Comparison of ENCODE assay signal across 10 mouse cellular contexts in genomic region chr4:146457720-146458119, GRCm38 (mm10). TPM values are rescaled to one million over a fixed set of nuclear protein-coding genes. Genes with fewer than 3 reads are reported as not detected.
DNase-seq lines count a peak whose midpoint lies in the region; ATAC-seq and TF ChIP-seq lines count a peak whose summit lies in the region.
"Had no signal": no experiment of that assay in that cellular context is flagged by ENCODE, and none has a peak within 500 bp of the region (broad histone marks: within the 10 kb centered on the region; RNA-seq: fewer than 3 reads in every experiment).

No protein-coding gene starts in this region.

- no peak for TF ChIP-seq POLR2A in MEL (IDR thresholded peaks at IDR 0.05; ENCODE audit: control insufficient read depth in 1 of 2, insufficient read depth in 1 of 2, low read depth in 1 of 2, low read length in 2 of 2, poor library complexity in 1 of 2)

- DNase-seq in kidney, adult 18-20 months = no peak
- DNase-seq in MEL (ENCODE audit: low read depth, low spot score) = peak; percentile 2
- DNase-seq in right cerebral cortex, adult 2 months (ENCODE audit: low spot score in 2 of 2) = no peak
- DNase-seq: cerebellum, postnatal 10 days; heart, postnatal 36 days had no signal

- no peaks in the 10 kb centered on the region for H3K36me3 ChIP-seq in kidney, embryonic 15.5 days
- H3K36me3 ChIP-seq in MEL (ENCODE audit: control insufficient read depth in 1 of 2, insufficient read depth in 2 of 2, low read length in 2 of 2) = no peaks in the 10 kb centered on the region; a peak in 1 of 4 replicates
- H3K36me3 ChIP-seq in embryonic facial prominence, embryonic 13.5 days = 0 out of 2 replicates have a peak, but pooled peaks cover 4% of the 10 kb centered on the region
- 0 out of 2 replicates have a peak, but pooled peaks cover 8% of the 10 kb centered on the region for H3K36me3 ChIP-seq in midbrain, embryonic 13.5 days

- H3K79me2 ChIP-seq in MEL (ENCODE audit: control insufficient read depth, insufficient read depth, low read length, poor library complexity) = no peaks in the 10 kb centered on the region

- TF ChIP-seq CTCF in MEL (IDR thresholded peaks at IDR 0.05 in 2 of 3, conservative IDR thresholded peaks at IDR 0.05 in 1 of 3; ENCODE audit: control insufficient read depth in 1 of 3, insufficient read depth in 1 of 3, low read depth in 2 of 3, low read length in 3 of 3, poor library complexity in 1 of 3, severe bottlenecking in 1 of 3) = no peak

- TF ChIP-seq EP300 in MEL (IDR thresholded peaks at IDR 0.05; ENCODE audit: low read depth in 1 of 2, low read length in 2 of 2) = no peak

- no peak for TF ChIP-seq RAD21 in MEL (IDR thresholded peaks at IDR 0.05; ENCODE audit: low read depth, low read length)

- WGBS in kidney, embryonic 15.5 days = 82% methylated on average over 1 of the region's 1 CpGs
- 70% methylated on average over 1 of the region's 1 CpGs for WGBS in embryonic facial prominence, embryonic 13.5 days
- WGBS in midbrain, embryonic 13.5 days = 68% methylated on average over 1 of the region's 1 CpGs

- H3K9me3 ChIP-seq in kidney, embryonic 15.5 days (replicated peaks) = peaks cover 58% of the 10 kb centered on the region
- no peaks in the 10 kb centered on the region for H3K9me3 ChIP-seq in MEL (replicated peaks; ENCODE audit: insufficient read depth, low read length)
- H3K9me3 ChIP-seq in embryonic facial prominence, embryonic 13.5 days = peaks cover 62% of the 10 kb centered on the region
- H3K9me3 ChIP-seq in midbrain, embryonic 13.5 days = peaks cover 59% of the 10 kb centered on the region

- no peak overlapping the region for H3K9ac ChIP-seq in kidney, embryonic 15.5 days
- H3K9ac ChIP-seq in MEL (ENCODE audit: control insufficient read depth, low read depth, low read length, poor library complexity, severe bottlenecking) = no peak overlapping the region
- no peak overlapping the region for H3K9ac ChIP-seq in embryonic facial prominence, embryonic 13.5 days
- H3K9ac ChIP-seq in midbrain, embryonic 13.5 days (replicated peaks) = no peak overlapping the region

- no peaks in the 10 kb centered on the region for H3K27me3 ChIP-seq in kidney, embryonic 15.5 days
- H3K27me3 ChIP-seq in MEL (ENCODE audit: control insufficient read depth in 1 of 2, insufficient read depth in 2 of 2, low read length in 2 of 2) = no peaks in the 10 kb centered on the region
- H3K27me3 ChIP-seq in embryonic facial prominence, embryonic 13.5 days = no peaks in the 10 kb centered on the region
- no peaks in the 10 kb centered on the region for H3K27me3 ChIP-seq in midbrain, embryonic 13.5 days

- no peaks in the 10 kb centered on the region for H3K4me1 ChIP-seq in kidney, embryonic 15.5 days
- H3K4me1 ChIP-seq in MEL (ENCODE audit: control insufficient read depth in 1 of 2, insufficient read depth in 2 of 2, low read length in 2 of 2) = no peaks in the 10 kb centered on the region
- no peaks in the 10 kb centered on the region for H3K4me1 ChIP-seq in embryonic facial prominence, embryonic 13.5 days
- H3K4me1 ChIP-seq in midbrain, embryonic 13.5 days (replicated peaks) = no peaks in the 10 kb centered on the region

- no peak overlapping the region for H3K4me3 ChIP-seq in kidney, embryonic 15.5 days (replicated peaks)
- no peak overlapping the region for H3K4me3 ChIP-seq in MEL (ENCODE audit: control insufficient read depth in 1 of 2, insufficient read depth in 1 of 2, low read depth in 2 of 2, low read length in 2 of 2)
- H3K4me3 ChIP-seq in embryonic facial prominence, embryonic 13.5 days = no peak overlapping the region
- no peak overlapping the region for H3K4me3 ChIP-seq in midbrain, embryonic 13.5 days (replicated peaks)

- no peak overlapping the region for H3K27ac ChIP-seq in kidney, embryonic 15.5 days
- no peak overlapping the region for H3K27ac ChIP-seq in MEL (ENCODE audit: control insufficient read depth, low read depth, low read length)
- H3K27ac ChIP-seq in embryonic facial prominence, embryonic 13.5 days = no peak overlapping the region
- H3K27ac ChIP-seq in midbrain, embryonic 13.5 days = no peak overlapping the region
- H3K27ac ChIP-seq: macrophage had no signal

- ATAC-seq in kidney, embryonic 15.5 days (replicated peaks; ENCODE audit: low FRiP score) = peak; percentile 20
- ATAC-seq in embryonic facial prominence, embryonic 13.5 days (ENCODE audit: insufficient number of reproducible peaks, insufficient read depth, low FRiP score, low TSS enrichment, low read depth) = peak; percentile 38; the same call in 1 of the 2 replicates
- peak; percentile 41; the same call in 1 of the 2 replicates for ATAC-seq in midbrain, embryonic 13.5 days
- ATAC-seq in megakaryocyte-erythroid progenitor cell, adult 5-6 weeks (replicated peaks; ENCODE audit: low FRiP score, low TSS enrichment, poor library complexity, severe bottlenecking) = no peak

- H3K4me2 ChIP-seq in kidney, embryonic 15.5 days = no peak overlapping the region
- no peak overlapping the region for H3K4me2 ChIP-seq in embryonic facial prominence, embryonic 13.5 days
- H3K4me2 ChIP-seq in midbrain, embryonic 13.5 days (replicated peaks) = no peak overlapping the region

TF ChIP-seq in MEL, 35 proteins besides CTCF, POLR2A, EP300 and RAD21:
- TF ChIP-seq ZC3H11A (IDR thresholded peaks at IDR 0.05; ENCODE audit: low read depth, low read length) (no peak), MYC (IDR thresholded peaks at IDR 0.05; ENCODE audit: low read depth, low read length) (no peak), POLR2AphosphoS5 (IDR thresholded peaks at IDR 0.05; ENCODE audit: borderline replicate concordance, low read depth, low read length) (no peak), HCFC1 (IDR thresholded peaks at IDR 0.05; ENCODE audit: low read depth, low read length) (no peak), POLR2AphosphoS2 (IDR thresholded peaks at IDR 0.05; ENCODE audit: low read length) (no peak), ZMIZ1 (IDR thresholded peaks at IDR 0.05; ENCODE audit: low read depth, low read length) (no peak), ZNF384 (IDR thresholded peaks at IDR 0.05; ENCODE audit: low read depth, low read length) (no peak), USF1 (IDR thresholded peaks at IDR 0.05; ENCODE audit: low read depth, low read length) (no peak), E2F4 (IDR thresholded peaks at IDR 0.05; ENCODE audit: borderline replicate concordance, low read depth, low read length) (no peak), ELF1 (IDR thresholded peaks at IDR 0.05; ENCODE audit: low read depth, low read length) (no peak), ZKSCAN1 (IDR thresholded peaks at IDR 0.05; ENCODE audit: low read depth, low read length) (no peak), MAX (IDR thresholded peaks at IDR 0.05; ENCODE audit: low read length) (no peak), SMC3 (IDR thresholded peaks at IDR 0.05; ENCODE audit: low read depth, low read length) (no peak), RCOR1 (IDR thresholded peaks at IDR 0.05; ENCODE audit: low read depth, low read length) (no peak), GABPA (IDR thresholded peaks at IDR 0.05; ENCODE audit: low read depth, low read length) (no peak), USF2 (IDR thresholded peaks at IDR 0.05; ENCODE audit: borderline replicate concordance in 1 of 2, insufficient read depth in 1 of 2, low read depth in 1 of 2, low read length in 2 of 2) (no peak), SIN3A (IDR thresholded peaks at IDR 0.05; ENCODE audit: low read length) (no peak), NRF1 (IDR thresholded peaks at IDR 0.05; ENCODE audit: insufficient read depth, low read depth, low read length, poor library complexity, severe bottlenecking) (no peak), MYB (IDR thresholded peaks at IDR 0.05; ENCODE audit: low read depth, low read length) (no peak), TBP (IDR thresholded peaks at IDR 0.05; ENCODE audit: low read depth, low read length) (no peak)

RNA-seq across cellular contexts. Expression of gene Zfp992, which starts 8.9 kb away (rescaled TPM):
- 3.9 TPM in 2 replicates for polyA plus RNA-seq in kidney, embryonic 15.5 days (2015; fragmentation: Nextera tagmentation; extraction: Ambion mirVana)
- 2.1 and 2.3 TPM in 2 replicates for total RNA-seq in MEL (2012; rRNA removed)
- polyA plus RNA-seq in MEL (2012; ENCODE audit: insufficient read depth in 1 of 2, insufficient read length in 2 of 2, low read depth in 1 of 2, low replicate concordance in 2 of 2, missing spikeins in 1 of 2) = 1 to 10 TPM in 1 of 2 experiments, not detected in 1; 1.7 TPM
- polyA plus RNA-seq in embryonic facial prominence, embryonic 13.5 days (2015; fragmentation: Nextera tagmentation; extraction: Ambion mirVana) = 2.7 and 3.7 TPM in 2 replicates
- polyA plus RNA-seq in midbrain, embryonic 13.5 days (2015; fragmentation: Nextera tagmentation; extraction: Ambion mirVana) = 1.9 and 2.0 TPM in 2 replicates
- 18.9 and 19.5 TPM in 2 replicates for total RNA-seq in megakaryocyte-erythroid progenitor cell, adult 5-6 weeks (2014; fragmentation: Nextera tagmentation)
- 9.3 and 11.8 TPM in 2 replicates for total RNA-seq in megakaryocyte-erythroid progenitor cell, adult 5-6 weeks (2017)

RNA-seq across cellular contexts. Expression of gene Zfp981, which starts 44.1 kb away (rescaled TPM):
- polyA plus RNA-seq in kidney, embryonic 15.5 days (2015; fragmentation: Nextera tagmentation; extraction: Ambion mirVana) = 0.06 TPM in 1 of 2 replicates, not detected in the other
- 0.46 and 0.75 TPM in 2 replicates for total RNA-seq in MEL (2012; rRNA removed)
- 1 to 10 TPM in 1 of 2 experiments, not detected in 1; 2.9 TPM for polyA plus RNA-seq in MEL (2012; ENCODE audit: insufficient read depth in 1 of 2, insufficient read length in 2 of 2, low read depth in 1 of 2, low replicate concordance in 2 of 2, missing spikeins in 1 of 2)
- 0.37 TPM in 1 of 2 replicates, not detected in the other for polyA plus RNA-seq in embryonic facial prominence, embryonic 13.5 days (2015; fragmentation: Nextera tagmentation; extraction: Ambion mirVana)
- 0.09 TPM in 1 of 2 replicates, not detected in the other for polyA plus RNA-seq in midbrain, embryonic 13.5 days (2015; fragmentation: Nextera tagmentation; extraction: Ambion mirVana)
- total RNA-seq in megakaryocyte-erythroid progenitor cell, adult 5-6 weeks (2014; fragmentation: Nextera tagmentation) = not detected in 2 replicates
- not detected in 2 replicates for total RNA-seq in megakaryocyte-erythroid progenitor cell, adult 5-6 weeks (2017)
